Mouse (Mus musculus): Measurements from ENCODE around the gene Atxn7l3.

DNA sequence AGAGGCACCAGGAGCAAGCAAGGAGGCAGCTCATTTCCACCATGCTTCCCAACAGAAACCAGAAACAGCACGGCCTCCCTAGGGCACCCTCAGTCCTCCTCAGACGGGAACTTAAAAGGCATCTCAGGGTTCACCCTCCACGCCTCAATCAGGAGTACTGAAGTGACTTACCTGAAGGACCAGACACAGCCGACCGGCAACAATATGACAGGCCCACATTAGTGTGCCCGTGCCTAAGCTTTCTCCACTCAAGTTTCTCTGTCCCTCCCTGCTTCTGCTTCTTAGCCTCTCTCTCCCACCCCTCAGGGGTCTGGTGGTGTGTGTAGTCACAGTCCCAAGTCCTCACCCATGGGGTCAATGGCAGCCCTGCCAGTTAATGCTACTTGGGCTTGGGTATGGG lies 16.2 kb upstream of the Atxn7l3 start:
- no peak for TF ChIP-seq CTCF (IDR thresholded peaks at IDR 0.05; ENCODE audit: low read depth)
- no peak for TF ChIP-seq EP300 (IDR thresholded peaks at IDR 0.05; ENCODE audit: low read depth)

All from liver, embryonic 14.5 days (tissue).